Mouse (Mus musculus) adrenal gland, postnatal 14 days (tissue): ENCODE measurements at regions not wholly inside any gene's neighbourhood (a gene's known extent, or its start where the extent isn't known, plus 50 kb on each side); places are given as distances from the start of the nearest gene placed in this dataset.

Source experiments
- microRNA-seq, 2 experiments: library from miRNA; unstranded; fragments of <30 nt; microRNA quantifications; one replicate each; pipeline ENCODE4 v1.2.0; 2021

Small RNA genes lying in the stretch of these regions (microRNA-seq; reads per million reads assigned to microRNA genes)
- 0 reads per million in 2 experiments for gene Gm22802
